Mouse (Mus musculus): ENCODE measurements at regions not wholly inside any gene's neighbourhood (a gene's known extent, or its start where the extent isn't known, plus 50 kb on each side); places are given as distances from the start of the nearest gene placed in this dataset.

DNA sequence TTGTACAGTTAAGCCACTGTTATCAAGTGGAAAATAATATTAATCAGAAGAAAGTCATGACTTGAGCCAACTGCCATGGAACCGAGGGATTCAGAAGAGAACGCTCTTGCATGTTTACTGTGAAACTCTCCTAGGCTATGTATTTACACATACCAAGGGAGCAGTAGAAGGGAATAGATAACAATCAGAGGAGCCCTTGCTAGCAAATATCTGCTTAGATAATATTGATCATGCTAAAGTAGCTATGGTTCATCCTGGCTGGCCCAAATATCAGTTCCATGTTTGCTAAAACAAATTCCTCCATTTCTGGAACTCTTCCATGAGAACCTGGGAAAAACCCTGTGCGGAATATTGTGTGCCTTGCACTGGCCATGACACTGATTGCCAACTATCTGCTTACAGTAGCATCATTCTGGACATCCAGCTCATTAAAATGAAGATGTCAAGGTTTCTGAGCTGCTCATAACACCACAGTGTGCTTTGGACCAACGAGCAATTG is 179.5 kb upstream of the Tmem72 start:
- in situ Hi-C loops (cut with MboI, MseI): no loop called here

DNA sequence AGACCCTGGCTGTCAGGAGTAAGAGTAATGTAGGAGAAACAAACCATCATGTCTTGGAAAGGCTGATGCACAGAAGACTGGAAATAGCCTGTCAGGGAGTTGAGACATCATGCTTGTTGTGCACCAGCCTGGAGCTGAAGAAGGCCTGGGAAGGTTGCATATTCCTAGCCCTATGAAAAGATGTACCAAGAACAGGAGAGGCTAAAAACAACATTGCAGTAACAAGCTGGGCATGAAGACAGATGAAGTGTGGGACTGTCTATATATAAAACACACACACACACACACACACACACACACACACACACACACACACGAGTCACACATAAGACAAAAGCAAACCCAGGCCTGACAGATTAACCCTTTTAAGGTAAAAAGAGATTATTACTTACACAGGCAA is 185.1 kb upstream of the Tmem72 start:
- in situ Hi-C loops (cut with MboI, MseI): no loop called here

DNA sequence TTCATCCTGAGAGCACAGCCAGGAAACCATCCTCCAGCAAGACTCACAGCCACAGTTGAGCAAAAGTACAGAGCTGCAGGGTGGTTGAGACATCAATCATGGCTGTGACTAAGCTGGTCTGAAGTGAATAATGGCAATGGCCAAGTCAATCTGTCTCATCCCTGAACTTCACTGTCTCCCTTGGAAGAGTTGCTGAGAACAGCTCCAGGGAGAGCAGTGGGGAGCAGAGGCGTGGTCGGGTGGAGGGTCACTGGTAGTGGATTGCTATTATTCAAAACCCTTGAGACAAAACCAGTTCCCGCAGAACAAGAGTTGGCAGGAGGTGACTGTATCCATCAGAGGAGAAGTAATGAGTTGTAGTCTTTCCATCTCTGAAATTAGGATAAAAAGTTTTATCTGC is 185.7 kb upstream of the Tmem72 start:
- in situ Hi-C loops (cut with MboI, MseI): no loop called here

DNA sequence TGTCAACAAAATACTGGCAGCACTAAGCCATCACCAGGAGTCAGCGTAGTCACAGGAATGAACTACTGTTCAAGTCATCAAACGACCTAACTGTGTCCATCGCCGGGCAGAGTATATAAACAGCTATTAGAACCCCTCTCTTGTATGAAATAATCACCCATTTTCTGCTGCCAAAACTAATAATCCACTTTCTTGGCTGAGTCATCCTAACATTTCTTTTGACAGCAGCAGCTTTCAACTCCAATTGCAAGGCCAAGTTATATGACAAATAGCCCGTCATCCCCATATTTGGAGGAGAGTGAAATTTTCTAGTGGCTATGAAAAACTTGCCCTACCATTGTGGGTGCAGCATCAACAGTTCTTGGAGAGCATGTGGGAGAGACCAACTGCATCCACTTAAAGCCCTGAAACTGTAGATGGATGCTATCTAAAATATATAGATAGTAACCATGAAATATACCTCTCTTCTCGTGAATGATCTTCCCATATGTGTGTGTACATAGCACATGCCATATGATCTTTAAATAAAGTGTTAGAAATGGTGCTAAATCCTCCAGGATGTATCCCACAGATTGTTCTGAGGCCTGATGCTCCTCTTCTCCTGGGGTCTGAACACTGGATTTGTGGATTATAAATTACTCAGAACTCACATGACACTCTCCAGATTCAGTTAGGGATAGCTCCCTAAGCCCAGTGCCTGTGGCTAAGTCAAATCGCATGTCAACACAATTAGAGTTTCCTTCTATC is 189.9 kb upstream of the Tmem72 start:
- in situ Hi-C loops (cut with MboI, MseI): loop anchor here in 1 of 2 experiments (5.0 kb wide), 1 partner anchor 369 kb away; the partner anchor contains the start of gene Olfr213

DNA sequence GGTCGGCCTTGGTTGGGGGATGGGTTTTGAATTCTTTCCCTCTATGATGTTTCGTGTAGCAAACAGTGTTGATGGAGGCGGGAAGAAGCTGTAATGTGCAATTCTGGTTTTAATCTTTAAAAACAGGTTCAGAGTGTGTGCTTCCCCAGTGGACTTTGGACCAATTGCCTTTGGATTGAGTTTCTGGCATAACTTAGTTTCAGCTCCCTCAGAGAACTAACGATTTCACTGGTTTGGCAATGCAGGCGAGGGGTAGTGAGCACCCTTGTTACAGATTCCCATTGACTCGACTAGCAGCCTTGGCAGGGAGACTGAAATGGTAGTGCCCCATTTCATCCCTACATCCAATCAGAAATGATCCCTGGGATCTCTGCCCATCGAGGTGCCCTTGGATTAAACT is 193.9 kb upstream of the Tmem72 start:
- in situ Hi-C loops (cut with MboI, MseI): no loop called here

DNA sequence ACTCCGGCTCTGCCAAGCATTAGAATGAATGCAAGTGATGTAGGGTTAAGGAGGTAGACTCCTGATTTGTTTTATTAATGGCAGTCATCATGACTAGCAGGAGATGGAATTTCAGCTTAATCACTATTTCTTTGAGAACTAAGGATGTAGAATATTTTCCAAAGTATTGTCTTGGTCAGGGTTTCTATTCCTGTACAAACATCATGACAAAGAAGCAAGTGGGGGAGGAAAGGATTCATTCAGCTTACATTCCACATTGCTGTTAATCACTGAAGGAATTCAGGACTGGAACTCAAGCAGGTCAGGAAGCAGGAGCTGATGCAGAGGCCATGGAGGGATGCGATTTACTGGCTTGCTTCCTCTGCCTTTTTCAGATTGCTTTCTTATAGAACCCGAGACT is 195.4 kb upstream of the Tmem72 start:
- in situ Hi-C loops (cut with MboI, MseI): no loop called here

DNA sequence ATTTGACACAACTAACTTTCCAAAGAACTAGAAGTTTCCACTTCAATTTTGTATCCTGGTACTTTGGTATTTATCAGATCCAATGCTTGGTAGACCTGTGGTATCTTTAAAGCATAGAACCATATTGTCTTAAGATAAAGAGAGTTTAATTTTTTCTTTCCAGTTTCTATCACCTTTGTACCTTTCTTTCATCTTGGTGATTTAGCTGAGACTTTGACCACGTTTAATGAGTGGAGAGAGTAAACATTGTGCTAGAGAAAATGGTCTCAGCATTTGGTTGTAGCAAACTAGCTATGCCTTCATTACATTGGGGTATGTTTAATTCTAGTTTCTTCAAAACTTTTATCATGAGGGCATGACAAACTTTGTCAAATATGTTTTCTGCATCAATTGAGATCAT is 197.4 kb upstream of the Tmem72 start:
- in situ Hi-C loops (cut with MboI, MseI): no loop called here

DNA sequence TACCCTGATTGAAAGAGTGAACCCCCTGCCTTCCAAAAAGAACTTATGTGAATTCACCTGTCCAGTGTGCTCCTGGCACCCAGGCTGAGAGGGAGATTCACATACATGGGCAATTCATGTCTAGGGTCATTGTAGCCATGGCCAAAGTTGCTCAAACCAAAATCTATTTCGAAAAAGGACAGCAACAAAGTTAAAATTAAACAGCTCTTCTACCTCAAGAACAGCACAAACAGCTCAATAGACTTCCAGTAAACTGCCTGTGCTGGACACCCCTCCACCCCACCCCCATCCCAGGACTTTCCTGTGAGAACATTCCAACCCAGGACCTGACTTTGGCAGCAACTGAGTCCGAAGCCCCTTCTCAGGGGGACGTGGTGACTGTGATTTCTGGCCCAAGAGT is 218.3 kb upstream of the Tmem72 start:
- in situ Hi-C loops (cut with MboI, MseI): no loop called here

DNA sequence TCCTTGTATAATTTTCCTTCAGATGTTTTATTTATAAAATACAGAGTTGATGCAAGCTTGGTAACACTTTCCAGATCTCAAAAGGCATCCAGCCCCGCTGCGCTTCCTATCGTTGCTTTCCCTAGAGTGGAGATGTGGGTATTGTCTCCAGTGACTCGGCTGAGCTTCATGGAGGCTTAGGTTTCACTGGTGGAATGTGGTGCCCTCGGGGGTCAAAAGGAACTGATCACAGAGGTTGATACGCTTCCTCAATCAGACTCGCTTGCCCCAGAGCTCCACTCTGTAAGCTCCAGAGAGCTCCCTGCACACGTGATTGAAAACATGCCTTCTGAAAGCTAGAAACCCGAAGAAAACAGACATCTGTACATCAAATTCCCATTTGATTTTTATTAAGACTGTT is 224.9 kb upstream of the Tmem72 start:
- in situ Hi-C loops (cut with MboI, MseI): no loop called here

DNA sequence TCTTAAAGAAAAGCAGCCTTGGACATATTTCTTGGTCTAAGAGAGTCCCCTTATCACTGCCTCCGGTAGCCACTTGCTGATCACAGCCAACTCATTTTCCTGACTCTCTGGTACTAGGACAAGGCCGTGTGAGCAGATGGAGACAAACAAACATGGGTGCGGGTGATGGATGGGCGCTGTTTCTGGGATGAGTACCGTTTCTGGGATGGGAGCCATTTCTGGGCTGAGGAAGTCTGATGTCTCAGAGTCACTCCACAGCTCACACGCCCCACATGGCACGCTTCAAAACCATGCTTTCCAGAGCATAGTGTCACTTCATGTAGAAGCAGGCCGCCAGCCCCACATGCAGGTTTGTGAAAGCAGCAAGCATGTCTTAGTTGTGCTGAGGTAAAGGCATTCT is 225.6 kb upstream of the Cxcl12 start:
- in situ Hi-C loops (cut with MboI, MseI): no loop called here

DNA sequence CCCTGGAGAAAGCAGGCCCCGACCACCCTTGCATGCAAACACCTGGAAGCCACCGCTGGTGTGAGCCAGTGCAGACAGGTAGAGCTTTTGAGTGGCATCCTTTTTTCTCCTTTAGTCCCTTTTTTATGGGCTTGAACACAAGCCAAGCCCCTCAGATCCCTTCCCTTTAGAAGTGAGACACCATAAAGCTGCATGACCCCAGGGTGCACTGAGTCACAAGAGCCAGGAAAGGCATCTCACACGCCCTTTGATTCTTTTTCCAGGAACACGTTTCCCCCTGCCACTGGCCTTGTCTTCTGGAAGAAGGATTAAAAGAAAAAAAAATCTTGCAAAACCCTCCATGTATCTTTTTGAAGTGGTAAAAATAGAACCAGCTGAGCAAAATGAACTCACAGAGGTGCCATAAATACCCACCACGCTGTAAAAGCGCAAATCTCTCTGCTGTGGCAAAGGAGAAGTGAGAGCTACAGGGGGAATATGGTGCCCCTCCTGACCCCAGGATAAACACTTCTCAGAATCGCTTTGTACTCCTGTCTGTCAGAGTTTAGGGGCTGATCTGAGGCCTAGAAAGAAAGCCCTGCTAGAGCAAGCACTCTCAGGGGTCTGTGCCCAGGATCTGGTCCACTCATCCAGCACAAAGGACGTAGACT is 222.1 kb upstream of the Cxcl12 start:
- in situ Hi-C loops (cut with MboI, MseI): no loop called here

DNA sequence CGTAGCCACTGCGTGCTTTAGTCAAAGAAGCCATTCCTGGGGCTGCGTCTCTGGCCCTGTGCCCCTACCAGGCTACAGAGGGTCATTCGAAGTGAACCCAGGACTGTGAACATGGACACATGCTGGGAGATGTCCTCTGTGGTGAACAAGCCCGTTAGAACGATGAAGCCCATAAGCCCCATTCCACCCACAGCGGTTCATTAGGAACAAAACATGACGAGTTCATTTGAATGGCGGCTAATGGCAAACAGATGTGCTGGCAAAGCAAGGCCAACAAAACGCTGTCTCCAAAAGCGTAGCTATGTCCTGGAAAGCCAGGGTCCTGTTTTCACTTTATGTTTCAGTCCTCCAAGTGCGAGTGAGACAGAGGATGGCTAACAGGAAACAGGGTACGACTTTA is 208.7 kb upstream of the Cxcl12 start:
- in situ Hi-C loops (cut with MboI, MseI): no loop called here

DNA sequence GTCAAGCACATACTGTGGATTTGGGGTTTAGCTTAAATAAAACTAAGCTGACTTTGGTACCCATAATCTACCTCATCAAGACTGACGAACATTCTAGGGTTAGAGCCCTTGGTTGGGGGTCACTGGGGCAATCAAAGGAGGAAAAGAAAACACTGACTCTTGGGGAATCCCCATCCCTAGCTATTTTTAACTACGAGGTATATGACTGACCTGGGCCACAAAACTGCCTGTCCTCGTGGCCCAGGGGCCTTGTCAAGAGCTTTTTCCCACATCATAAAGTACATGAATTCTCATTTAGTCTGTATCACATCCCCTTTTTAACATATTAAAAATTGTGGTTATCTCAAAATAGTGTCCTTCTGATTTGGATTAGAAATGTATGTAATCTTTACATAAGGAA is 207.7 kb upstream of the Cxcl12 start:
- in situ Hi-C loops (cut with MboI, MseI): no loop called here

DNA sequence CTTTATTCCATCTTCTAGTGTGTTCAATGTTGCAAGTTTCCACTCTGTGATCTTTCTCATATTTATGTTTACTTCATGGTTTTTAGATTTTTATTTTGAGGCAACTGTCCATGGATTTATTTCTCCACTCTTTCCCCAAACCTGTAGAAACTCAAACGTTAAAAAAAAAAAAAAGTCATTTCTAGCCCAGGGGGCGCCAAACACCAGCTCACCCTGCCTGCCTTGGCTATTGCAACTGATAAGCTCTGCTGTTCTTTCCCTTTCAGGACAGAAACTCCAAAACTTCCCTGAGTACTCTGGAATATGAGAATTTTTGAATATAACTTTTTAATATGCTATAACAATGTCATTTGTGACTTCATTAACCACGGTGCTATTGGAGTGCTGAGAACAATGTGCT is 201.9 kb upstream of the Cxcl12 start:
- in situ Hi-C loops (cut with MboI, MseI): no loop called here

DNA sequence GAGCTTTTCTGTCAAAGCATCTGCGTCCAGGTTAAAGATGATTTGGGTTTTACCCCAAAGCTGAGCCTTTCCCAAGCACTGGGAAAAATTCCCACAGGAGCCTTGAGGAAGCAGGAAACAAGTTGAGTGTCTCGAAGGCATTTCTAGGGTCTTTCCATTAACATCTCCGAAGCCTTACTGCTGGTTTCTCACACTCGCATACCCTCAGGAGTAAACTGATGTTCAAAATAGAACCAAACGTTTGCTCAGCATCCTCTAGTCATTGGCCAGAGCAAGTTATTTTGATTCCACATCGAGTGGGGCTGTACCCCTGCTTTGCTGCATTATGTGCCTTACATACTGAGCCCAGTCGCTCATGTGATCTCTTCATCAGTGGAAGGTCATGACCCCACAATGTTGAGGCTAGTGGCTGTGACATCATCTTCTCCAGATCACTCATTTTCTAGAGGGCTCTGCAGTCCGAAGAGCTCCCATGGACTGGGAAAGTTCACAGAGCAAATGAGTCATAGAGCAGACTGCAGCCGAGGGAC is 198.9 kb upstream of the Cxcl12 start:
- in situ Hi-C loops (cut with MboI, MseI): no loop called here

DNA sequence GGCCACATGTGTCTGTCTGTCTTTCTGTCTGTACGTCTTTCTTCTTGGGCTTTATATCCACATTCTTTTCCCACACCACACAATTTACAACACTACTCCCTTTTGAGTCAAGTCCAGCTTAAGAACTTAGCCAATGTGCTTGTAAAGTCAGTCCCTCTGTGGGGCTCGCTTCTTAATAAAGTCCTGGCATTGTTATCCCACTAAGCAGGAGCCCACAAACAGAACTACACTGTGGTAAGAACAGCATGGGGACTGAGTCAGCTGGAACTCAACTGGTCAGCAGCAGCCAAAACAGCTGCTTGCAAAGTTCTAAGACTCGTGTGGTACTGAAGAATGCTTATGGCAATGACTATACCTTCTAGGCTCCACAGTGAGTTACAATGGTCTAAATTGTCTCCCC is 193.5 kb upstream of the Cxcl12 start:
- in situ Hi-C loops (cut with MboI, MseI): no loop called here

DNA sequence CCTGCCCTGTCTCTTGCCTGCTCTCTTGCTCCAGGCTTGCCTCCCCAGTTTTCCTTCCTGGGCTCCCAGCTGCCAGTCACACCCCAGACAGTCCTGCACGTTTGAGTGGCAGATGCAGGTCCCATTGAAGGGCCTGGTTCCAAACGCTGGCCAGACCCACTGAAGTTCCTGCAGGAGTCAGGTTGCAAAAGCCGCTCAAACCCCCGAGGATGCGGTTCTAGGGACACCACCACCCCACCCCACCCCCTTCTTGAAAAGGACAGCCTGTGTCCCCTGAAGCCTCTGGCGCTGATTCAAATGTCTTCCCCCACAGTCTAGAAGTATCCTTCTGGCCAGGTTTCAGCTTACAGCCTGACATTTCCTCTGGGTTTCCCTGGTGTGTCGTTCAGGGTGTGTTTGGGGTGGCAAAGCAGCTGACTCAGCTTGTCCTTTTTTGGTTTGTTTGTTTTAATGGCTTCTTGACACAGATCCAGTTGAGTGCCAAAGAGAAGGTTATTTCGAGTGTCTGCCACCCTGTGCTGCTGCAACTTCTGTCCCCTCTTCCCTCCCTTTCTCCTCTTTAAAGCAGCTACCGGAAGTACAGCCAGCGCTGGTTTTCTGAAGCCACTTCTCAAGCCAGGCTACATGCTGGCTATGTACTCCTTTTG is 187.9 kb upstream of the Cxcl12 start:
- in situ Hi-C loops (cut with MboI, MseI): no loop called here

DNA sequence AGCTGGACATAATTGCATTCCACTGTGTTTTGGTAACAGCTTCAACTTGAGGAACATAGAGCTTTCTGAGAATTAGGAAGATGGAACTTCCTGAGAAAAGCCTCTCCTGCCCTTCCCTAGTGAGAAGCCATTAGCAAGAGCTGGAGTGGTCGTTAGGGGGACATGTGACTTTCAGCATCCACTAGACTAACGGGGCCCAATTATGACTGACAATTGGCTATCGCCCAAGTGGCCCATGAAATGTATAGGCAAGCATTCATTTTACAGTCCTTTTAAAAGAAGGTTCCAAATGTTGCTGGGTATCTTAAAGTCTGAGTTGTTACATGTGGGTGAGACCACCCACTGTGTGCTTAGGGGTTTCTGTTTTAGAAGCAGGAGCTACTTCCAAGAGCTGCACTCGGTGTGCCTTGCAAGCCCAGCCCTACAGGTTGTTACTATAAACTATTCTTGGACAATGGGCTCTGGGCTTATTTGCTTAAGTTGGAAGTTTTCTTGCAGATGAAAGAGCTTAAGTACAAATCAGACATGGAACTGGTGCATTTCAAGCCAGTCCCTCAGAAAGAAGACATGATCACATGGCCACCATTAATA is 183.1 kb upstream of the Cxcl12 start:
- in situ Hi-C loops (cut with MboI, MseI): no loop called here

DNA sequence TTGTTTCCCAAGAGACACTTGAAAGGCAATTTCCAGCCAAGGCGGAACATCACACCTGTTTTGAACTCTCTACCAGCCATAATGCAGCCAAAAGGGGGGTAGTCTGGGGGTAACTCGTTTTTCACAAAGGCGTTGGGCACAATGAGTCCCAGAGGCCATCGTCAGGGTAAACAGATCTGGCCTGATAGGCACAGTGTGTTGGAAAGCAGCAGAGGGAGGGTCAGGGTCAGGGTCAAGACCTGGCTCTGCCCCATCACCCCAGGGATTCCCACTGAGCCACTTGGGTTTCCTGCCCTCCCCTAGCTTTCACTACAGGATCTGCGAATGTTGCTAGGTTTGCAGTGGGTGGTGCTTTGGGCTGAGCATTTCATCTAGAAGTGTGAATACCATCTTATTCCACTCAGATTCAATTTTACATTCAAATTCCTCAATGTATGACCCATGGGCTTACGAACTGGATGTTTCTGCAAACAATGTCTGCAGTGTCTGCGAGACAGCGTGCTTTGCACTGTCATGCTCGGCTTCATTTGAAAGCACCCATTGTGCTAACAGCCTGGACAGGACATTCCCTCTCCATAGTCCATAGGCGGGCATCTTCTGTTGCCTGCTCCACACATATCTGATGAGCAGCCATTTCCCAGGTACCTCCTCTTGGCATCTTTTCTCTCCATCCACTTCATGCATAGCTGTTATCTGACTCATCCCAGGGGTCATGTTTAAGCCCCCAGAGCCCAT is 181.9 kb upstream of the Cxcl12 start:
- in situ Hi-C loops (cut with MboI, MseI): no loop called here

DNA sequence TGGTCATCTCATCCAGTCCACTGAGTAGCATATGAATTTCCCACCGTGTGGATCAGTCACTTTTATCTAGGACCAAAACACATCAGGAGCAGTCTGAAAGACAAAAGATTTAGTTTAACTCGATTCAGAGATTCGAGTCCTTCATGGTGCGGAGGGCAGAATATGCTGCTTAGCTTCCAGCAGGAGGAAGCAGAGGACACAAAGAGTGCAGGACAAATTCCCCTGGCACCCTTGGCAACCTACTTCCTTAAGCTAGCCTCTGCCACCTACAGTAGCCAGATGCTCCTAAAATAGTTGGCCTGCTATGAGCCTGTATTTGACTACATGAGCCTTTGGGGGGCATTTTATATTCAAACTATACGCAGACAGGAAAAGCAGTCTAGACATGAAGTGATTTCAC is 181.1 kb upstream of the Cxcl12 start:
- in situ Hi-C loops (cut with MboI, MseI): no loop called here

DNA sequence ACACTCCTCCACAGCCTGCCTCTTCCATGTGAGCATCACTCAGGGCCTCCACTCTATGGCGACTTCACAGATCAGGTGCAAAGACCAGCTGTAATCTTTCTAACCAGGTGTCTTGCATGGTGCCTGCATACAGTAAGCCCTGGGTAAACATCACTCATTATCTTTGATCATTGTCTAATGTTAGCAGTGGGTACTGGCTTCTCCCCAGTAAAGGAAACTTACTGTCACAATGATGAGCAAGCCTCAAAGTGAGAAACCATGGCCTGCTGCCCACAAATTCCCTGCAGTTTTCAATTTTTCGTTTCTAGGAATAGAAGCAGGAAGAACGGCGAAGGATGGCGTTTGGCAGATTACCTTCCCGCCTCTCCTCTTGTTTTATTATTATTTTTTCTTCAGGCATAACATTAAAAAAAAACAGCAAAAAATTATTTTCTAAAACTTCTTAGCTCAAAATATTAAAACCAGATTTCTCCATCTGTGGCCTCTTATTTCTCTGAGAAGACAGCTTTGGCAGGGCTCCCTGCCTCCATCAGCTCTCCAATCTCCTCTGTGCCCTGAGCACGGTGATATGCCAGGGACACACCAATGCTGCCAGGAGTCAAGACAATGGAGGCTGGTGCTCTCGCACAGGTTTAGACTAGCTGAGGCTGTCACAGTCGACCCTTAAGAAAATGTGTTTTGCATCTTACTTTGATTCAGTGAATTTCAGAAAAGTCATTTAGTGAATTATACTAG is 169.2 kb upstream of the Cxcl12 start:
- in situ Hi-C loops (cut with MboI, MseI): no loop called here
